Mouse (Mus musculus): Measurements from ENCODE around the gene H2-Ob. TPM values are rescaled to one million over a fixed set of nuclear protein-coding genes. Genes with fewer than 3 reads are reported as not detected.

Gene H2-Ob
- polyA plus RNA-seq, 1 experiment: 15.1 TPM

GRCm38 (mm10) chr17:34280499-34281038, 41.9 kb downstream of the H2-Ob start:
- Histone ChIP-seq H3K27ac (ENCODE audit: insufficient read depth, low read depth, low read length) (no peak overlapping the region), H3K4me3 (ENCODE audit: insufficient read depth, low read depth, low read length) (no peak overlapping the region), H3K4me1 (ENCODE audit: control insufficient read depth, insufficient read depth, low read length) (no peaks in the 10 kb centered on the region), H3K36me3 (ENCODE audit: control insufficient read depth, insufficient read depth, low read length) (no peaks in the 10 kb centered on the region), H3K27me3 (replicated peaks; ENCODE audit: control insufficient read depth, insufficient read depth, low read length) (no peaks in the 10 kb centered on the region)
- WGBS: 84% methylated on average over 1 of the region's 1 CpGs
- no peak for DNase-seq
- no peak for TF ChIP-seq CTCF (conservative IDR thresholded peaks at IDR 0.05; ENCODE audit: insufficient read depth, insufficient read length, low read depth, low read length)
- no peak for TF ChIP-seq POLR2A (IDR thresholded peaks at IDR 0.05; ENCODE audit: low read depth, low read length)

- DNase-seq: no peak
- 87% methylated on average over 1 of the region's 1 CpGs for WGBS
- Histone ChIP-seq H3K36me3 (ENCODE audit: control insufficient read depth, insufficient read depth, low read length) (no peaks in the 10 kb centered on the region), H3K27ac (ENCODE audit: insufficient read depth, low read depth, low read length) (no peak overlapping the region), H3K4me3 (ENCODE audit: insufficient read depth, low read depth, low read length) (no peak overlapping the region), H3K27me3 (replicated peaks; ENCODE audit: control insufficient read depth, insufficient read depth, low read length) (no peaks in the 10 kb centered on the region), H3K4me1 (ENCODE audit: control insufficient read depth, insufficient read depth, low read length) (no peaks in the 10 kb centered on the region)
- TF ChIP-seq POLR2A (IDR thresholded peaks at IDR 0.05; ENCODE audit: low read depth, low read length) (no peak), CTCF (conservative IDR thresholded peaks at IDR 0.05; ENCODE audit: insufficient read depth, insufficient read length, low read depth, low read length) (no peak)
Observed at GRCm38 (mm10) chr17:34281836-34282235, 43.1 kb downstream of the H2-Ob start.

- 77% methylated on average over 4 of the region's 4 CpGs for WGBS
- Histone ChIP-seq H3K4me1 (ENCODE audit: control insufficient read depth, insufficient read depth, low read length) (no peaks in the 10 kb centered on the region), H3K4me3 (ENCODE audit: insufficient read depth, low read depth, low read length) (no peak overlapping the region), H3K27ac (ENCODE audit: insufficient read depth, low read depth, low read length) (no peak overlapping the region), H3K36me3 (ENCODE audit: control insufficient read depth, insufficient read depth, low read length) (no peaks in the 10 kb centered on the region), H3K27me3 (replicated peaks; ENCODE audit: control insufficient read depth, insufficient read depth, low read length) (no peaks in the 10 kb centered on the region)
- DNase-seq: no peak
- TF ChIP-seq POLR2A (IDR thresholded peaks at IDR 0.05; ENCODE audit: low read depth, low read length) (no peak), CTCF (conservative IDR thresholded peaks at IDR 0.05; ENCODE audit: insufficient read depth, insufficient read length, low read depth, low read length) (no peak)
Observed at GRCm38 (mm10) chr17:34285371-34285770, 46.7 kb downstream of the H2-Ob start.

GRCm38 (mm10) chr17:34285848-34286247, 47.1 kb downstream of the H2-Ob start:
- Histone ChIP-seq H3K36me3 (ENCODE audit: control insufficient read depth, insufficient read depth, low read length) (no peaks in the 10 kb centered on the region), H3K27me3 (replicated peaks; ENCODE audit: control insufficient read depth, insufficient read depth, low read length) (no peaks in the 10 kb centered on the region), H3K4me1 (ENCODE audit: control insufficient read depth, insufficient read depth, low read length) (no peaks in the 10 kb centered on the region), H3K4me3 (ENCODE audit: insufficient read depth, low read depth, low read length) (no peak overlapping the region), H3K27ac (ENCODE audit: insufficient read depth, low read depth, low read length) (no peak overlapping the region)
- TF ChIP-seq POLR2A (IDR thresholded peaks at IDR 0.05; ENCODE audit: low read depth, low read length): no peak
- TF ChIP-seq CTCF (conservative IDR thresholded peaks at IDR 0.05; ENCODE audit: insufficient read depth, insufficient read length, low read depth, low read length): peak; percentile 71
- peak; percentile 44 for DNase-seq
- 40% methylated on average over 4 of the region's 4 CpGs for WGBS

- Histone ChIP-seq H3K27ac (ENCODE audit: insufficient read depth, low read depth, low read length) (no peak overlapping the region), H3K4me3 (ENCODE audit: insufficient read depth, low read depth, low read length) (no peak overlapping the region), H3K36me3 (ENCODE audit: control insufficient read depth, insufficient read depth, low read length) (no peaks in the 10 kb centered on the region), H3K27me3 (replicated peaks; ENCODE audit: control insufficient read depth, insufficient read depth, low read length) (no peaks in the 10 kb centered on the region), H3K4me1 (ENCODE audit: control insufficient read depth, insufficient read depth, low read length) (no peaks in the 10 kb centered on the region)
- WGBS: 80% methylated on average over 5 of the region's 5 CpGs
- TF ChIP-seq CTCF (conservative IDR thresholded peaks at IDR 0.05; ENCODE audit: insufficient read depth, insufficient read length, low read depth, low read length) (no peak), POLR2A (IDR thresholded peaks at IDR 0.05; ENCODE audit: low read depth, low read length) (no peak)
- no peak for DNase-seq
Observed at GRCm38 (mm10) chr17:34286501-34286900, 47.8 kb downstream of the H2-Ob start.

GRCm38 (mm10) chr17:34286999-34287398, 48.3 kb downstream of the H2-Ob start:
- no peaks in the 10 kb centered on the region for H3K36me3 ChIP-seq (ENCODE audit: control insufficient read depth, insufficient read depth, low read length)
- 63% methylated on average over 6 of the region's 6 CpGs for WGBS
- DNase-seq: no peak
- TF ChIP-seq POLR2A (IDR thresholded peaks at IDR 0.05; ENCODE audit: low read depth, low read length): no peak
- TF ChIP-seq CTCF (conservative IDR thresholded peaks at IDR 0.05; ENCODE audit: insufficient read depth, insufficient read length, low read depth, low read length): no peak
- no peaks in the 10 kb centered on the region for H3K4me1 ChIP-seq (ENCODE audit: control insufficient read depth, insufficient read depth, low read length)
- no peak overlapping the region for H3K27ac ChIP-seq (ENCODE audit: insufficient read depth, low read depth, low read length)
- H3K27me3 ChIP-seq (replicated peaks; ENCODE audit: control insufficient read depth, insufficient read depth, low read length): no peaks in the 10 kb centered on the region
- no peak overlapping the region for H3K4me3 ChIP-seq (ENCODE audit: insufficient read depth, low read depth, low read length)

GRCm38 (mm10) chr17:34287648-34288047, 48.9 kb downstream of the H2-Ob start, which contains the start of gene H2-Aa:
Gene H2-Aa, minus strand, starts transcription at chr17:34287823.
- Histone ChIP-seq H3K27ac (ENCODE audit: insufficient read depth, low read depth, low read length) (no peak within 1 kb of the TSS), H3K4me3 (ENCODE audit: insufficient read depth, low read depth, low read length) (peak within 1 kb of the TSS; percentile 13; the same call in 1 of the 2 replicates), H3K36me3 (ENCODE audit: control insufficient read depth, insufficient read depth, low read length) (no peaks in the 10 kb centered on the region), H3K4me1 (ENCODE audit: control insufficient read depth, insufficient read depth, low read length) (no peaks in the 10 kb centered on the region), H3K27me3 (replicated peaks; ENCODE audit: control insufficient read depth, insufficient read depth, low read length) (no peaks in the 10 kb centered on the region)
- TF ChIP-seq CTCF (conservative IDR thresholded peaks at IDR 0.05; ENCODE audit: insufficient read depth, insufficient read length, low read depth, low read length) (no peak), POLR2A (IDR thresholded peaks at IDR 0.05; ENCODE audit: low read depth, low read length) (no peak)
- DNase-seq: peak; percentile 93
- 18% methylated on average over 8 of the region's 8 CpGs for WGBS

Data from kidney, adult 2 months (tissue).